Mouse (Mus musculus) spleen, embryonic (tissue): ENCODE results near the gene Dmwd.

Experiments
- CTCF ChIA-PET: fragments of 350-600 bp; sonication (Branson Sonifier 250); formaldehyde crosslinking; loops from one replicate; lab custom pipeline; 2022; lab: Charles Lee

Gene Dmwd

DNA sequence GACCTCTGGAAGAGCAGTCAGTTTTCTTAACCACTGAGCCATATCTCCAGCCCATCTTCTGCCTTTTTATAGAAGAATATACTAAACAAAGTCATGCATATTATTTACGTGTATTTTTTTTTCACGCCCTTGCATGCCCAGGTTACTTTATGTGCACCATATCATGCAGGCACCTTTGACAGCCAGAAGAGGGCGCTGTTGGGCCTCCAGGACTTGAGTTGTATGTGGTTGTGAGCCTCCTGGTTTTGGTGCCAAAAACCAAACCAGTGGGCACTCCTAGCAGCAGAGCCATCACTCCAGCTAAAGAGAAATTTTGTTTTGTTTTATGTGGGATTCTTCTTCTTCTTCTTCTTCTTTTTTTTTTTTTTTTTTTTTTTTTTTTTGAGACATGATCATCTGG is 6.5 kb upstream of the Dmwd start:
- CTCF ChIA-PET = interaction anchor here (0.6 to 2.9 kb wide), 3 partner anchors 16 to 86 kb away, joined by 8 to 23 read pairs (median 20); partner anchors contain the start of gene Dmpk

DNA sequence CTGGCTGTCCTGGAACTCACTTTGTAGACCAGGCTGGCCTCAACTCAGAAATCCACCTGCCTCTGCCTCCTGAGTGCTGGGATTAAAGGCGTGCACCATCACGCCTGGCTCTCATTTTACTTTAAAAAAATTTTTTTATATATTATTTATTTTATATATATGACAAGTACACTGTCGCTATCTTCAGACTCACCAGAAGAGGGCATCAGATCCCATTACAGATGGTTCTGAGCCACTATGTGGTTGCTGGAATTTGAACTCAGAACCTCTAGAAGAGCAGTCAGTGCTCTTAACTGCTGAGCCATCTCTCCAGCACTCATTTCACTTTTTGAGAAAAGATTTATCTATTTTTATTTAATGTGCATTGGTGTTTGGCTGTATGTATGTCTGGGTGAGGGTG is 5.0 kb upstream of the Dmwd start:
- CTCF ChIA-PET = interaction anchor here (0.7 to 2.9 kb wide), 4 partner anchors 14 to 310 kb away, joined by 3 to 23 read pairs (median 6); partner anchors contain the start of gene Dmpk

DNA sequence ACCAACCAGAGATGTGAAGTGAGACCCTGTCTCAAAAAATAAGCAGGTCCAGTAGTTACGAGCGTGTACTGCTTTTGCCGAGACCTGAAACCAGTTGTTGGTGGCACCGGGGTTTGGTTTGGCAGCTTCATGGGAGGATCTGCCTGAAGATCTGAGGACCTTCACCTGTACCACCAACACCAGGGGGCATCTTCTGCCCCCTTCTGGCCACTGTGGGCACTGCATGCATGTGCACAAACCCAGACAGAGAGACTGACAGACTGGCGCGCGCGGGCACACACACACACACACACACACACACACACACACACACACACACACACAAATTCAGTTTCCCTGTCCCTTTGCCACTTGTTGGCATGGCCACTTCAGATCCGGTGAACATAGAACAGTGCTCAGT is 2.5 kb upstream of the Dmwd start:
- CTCF ChIA-PET = interaction anchor here (0.6 to 1.8 kb wide), 2 partner anchors 13 to 20 kb away, joined by 3 to 6 read pairs; no protein-coding TSS in a partner anchor

DNA sequence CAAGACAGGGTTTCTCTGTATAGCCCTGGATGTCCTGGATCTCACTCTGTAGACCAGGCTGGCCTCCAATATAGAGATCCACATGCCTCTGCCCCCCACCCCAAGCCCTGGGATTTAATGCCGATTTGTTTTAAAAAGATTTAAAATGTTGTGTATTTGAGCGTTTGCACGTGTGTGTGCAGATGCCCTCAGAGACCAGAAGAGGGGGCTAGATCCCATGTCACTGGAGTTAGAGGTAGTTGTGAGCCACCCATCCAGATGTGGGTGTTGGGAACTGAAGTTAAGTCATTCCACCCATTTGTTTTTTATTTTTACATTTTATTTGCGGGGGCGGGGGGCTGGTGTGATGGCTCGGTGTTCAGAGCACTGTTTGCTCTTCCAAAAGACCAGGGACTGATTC is 1.5 kb upstream of the Dmwd start:
- CTCF ChIA-PET = no interaction called here

DNA sequence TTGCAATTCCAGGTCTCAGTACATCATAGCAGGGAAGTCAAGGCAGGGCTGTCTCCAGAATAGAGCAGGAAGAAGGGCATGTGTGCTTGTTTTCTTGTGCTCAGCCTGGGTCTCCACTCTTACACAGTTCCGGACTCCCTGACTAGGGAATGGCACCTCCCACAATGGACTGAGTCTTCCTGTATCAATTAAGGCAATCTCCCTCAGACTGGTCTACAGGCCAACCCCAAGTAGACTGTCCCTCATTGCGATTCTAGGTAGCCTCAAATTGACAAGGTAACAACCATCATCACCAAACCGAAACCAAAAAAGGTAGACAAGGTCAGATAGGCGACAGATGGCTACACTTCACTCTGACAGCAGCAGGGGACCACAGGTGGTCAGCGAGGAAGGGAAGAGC is 796 bp upstream of the Dmwd start:
- CTCF ChIA-PET = interaction anchor here (0.6 to 2.3 kb wide), 2 partner anchors 11 to 43 kb away, joined by 3 to 18 read pairs; partner anchors contain the start of gene Gm4969

DNA sequence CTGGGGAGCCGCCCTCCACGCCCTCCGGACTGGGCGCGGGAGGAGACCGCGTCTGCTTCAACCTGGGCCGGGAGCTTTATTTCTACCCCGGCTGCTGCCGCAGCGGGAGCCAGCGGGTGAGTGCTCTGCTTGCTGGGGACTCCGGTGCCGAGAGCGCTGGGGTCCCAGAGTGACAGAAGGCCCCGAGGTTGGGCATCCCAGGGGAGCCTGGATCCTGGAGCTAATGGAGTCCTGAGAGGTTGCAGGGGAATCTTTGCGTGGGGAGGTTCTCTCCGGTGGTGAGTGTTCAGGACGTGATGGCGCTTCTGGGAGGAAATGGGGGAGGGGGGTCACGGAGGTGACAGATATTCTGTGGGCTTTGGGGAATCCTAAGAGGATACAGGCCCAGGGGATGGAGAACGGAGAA is 562 bp downstream of the Dmwd start:
- CTCF ChIA-PET = interaction anchor here (1.4 to 2.3 kb wide), 3 partner anchors 9 to 17 kb away, joined by 3 to 18 read pairs (median 4); partner anchors contain the start of gene Six5

DNA sequence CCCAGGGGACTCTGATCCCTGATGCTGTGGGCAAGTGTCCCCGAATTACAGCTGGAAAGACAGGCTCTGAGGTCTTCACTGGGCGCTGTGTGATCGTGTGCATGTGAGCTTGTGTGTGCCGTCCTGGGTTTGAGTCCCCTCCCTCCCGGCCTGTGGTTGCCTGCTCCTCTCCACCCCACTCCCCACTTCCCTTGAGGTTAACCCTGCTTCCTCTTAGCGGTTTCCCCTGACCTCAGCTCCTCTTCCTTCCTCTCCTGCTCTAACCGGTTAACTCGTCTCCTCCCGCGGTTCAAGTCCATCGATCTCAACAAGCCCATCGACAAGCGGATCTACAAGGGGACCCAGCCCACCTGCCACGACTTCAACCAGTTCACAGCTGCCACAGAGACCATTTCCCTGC is 1.7 kb downstream of the Dmwd start:
- CTCF ChIA-PET = interaction anchor here (0.5 to 1.2 kb wide), 2 partner anchors 9 to 15 kb away, joined by 3 to 5 read pairs; no protein-coding TSS in a partner anchor

DNA sequence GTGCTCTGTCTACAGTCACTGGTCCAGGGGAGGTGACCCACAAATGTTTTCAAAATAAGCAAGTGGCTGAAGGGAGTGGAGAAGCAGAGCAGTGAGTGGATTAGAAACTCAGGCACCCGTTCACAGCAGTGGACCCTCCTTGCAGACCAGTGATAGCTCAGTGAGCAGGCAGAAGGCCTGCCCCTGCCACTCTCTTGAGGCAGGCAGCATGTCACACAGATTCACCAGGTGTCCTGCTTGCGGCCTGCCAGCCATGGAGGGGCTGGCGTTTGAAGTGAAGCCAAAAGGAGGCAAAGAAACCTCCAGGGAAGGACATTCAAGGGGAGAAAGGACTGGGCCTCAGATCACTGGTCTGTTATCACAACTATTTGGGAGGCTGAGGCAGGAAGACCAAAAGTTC is 2.7 kb downstream of the Dmwd start:
- CTCF ChIA-PET = no interaction called here

DNA sequence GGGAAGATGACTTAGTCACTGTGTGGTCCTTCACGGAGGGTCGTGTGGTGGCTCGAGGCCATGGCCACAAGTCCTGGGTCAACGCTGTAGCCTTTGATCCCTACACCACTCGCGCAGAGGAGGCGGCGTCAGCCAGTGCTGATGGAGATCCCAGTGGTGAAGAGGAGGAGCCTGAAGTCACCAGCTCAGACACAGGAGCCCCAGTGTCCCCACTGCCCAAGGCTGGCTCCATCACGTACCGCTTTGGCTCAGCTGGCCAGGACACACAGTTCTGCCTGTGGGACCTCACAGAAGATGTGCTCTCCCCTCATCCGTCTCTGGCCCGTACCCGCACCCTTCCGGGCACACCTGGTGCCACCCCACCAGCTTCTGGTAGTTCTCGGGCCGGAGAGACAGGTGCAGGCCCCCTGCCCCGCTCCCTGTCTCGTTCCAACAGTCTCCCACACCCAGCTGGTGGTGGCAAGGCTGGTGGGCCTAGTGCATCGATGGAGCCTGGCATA is 4.5 kb downstream of the Dmwd start:
- CTCF ChIA-PET = interaction anchor here (0.7 kb wide), 1 partner anchor 12 kb away, joined by 3 read pairs; no protein-coding TSS in a partner anchor

DNA sequence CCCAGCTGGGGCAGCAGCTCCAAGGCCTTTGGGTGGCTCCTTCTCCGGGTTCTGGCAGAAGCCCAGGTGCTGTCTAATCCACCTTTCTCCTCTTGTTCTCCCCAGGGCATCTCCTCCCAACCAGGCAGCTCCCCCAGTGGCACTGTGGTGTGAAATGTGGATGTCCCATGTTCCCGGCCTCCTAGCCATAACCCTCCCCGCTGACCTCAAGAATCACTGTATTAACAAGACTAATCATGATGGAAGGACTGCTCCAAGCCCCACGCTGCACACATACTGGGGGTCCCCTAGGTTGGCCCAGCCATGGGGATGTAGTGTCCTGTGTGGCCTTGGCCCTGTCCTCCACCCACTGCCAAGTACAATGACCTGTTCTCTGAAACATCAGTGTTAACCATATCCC is 6.1 kb downstream of the Dmwd start:
- CTCF ChIA-PET = no interaction called here

DNA sequence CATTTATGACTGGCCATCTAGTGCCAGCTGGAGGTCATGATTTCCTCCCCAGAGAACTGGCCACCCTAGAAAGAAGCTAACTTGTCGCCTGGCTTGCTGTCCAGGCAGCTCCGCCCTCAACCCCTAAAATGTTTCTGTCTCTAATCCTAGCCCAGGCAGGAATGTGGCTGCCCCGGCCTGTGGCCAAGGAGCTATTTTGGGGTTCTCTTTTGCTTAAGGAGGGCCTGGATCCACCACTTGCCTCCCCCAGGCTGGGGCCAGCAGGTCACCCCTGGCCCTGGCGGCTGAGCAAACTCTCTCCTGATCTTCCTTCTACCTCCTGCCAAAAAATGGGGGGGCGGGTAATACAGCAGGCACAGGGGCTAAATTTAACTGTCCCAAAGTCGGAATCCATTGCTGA is 7.1 kb downstream of the Dmwd start:
- CTCF ChIA-PET = interaction anchor here (0.6 to 0.9 kb wide), 3 partner anchors 17 to 95 kb away, joined by 3 to 6 read pairs (median 3); no protein-coding TSS in a partner anchor

DNA sequence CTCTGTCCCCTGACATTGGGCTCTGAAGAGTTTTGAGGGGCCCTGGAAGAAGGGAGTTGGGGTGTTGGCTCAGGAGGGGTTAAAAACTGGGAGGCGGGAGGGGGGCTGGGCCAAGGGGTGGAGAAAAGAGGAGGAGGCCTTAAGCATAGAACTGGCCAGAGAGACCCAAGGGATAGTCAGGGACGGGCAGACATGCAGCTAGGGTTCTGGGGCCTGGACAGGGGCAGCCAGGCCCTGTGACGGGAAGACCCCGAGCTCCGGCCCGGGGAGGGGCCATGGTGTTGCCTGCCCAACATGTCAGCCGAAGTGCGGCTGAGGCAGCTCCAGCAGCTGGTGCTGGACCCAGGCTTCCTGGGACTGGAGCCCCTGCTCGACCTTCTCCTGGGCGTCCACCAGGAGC is 7.7 kb downstream of the Dmwd start, which contains the start of gene Dmpk:
TSS of gene Dmpk (plus strand) at position 149 of the 400 bp plus-strand sequence.
- CTCF ChIA-PET = interaction anchor here (0.9 to 3.2 kb wide), 2 partner anchors 13 to 95 kb away, joined by 3 to 23 read pairs; no protein-coding TSS in a partner anchor

DNA sequence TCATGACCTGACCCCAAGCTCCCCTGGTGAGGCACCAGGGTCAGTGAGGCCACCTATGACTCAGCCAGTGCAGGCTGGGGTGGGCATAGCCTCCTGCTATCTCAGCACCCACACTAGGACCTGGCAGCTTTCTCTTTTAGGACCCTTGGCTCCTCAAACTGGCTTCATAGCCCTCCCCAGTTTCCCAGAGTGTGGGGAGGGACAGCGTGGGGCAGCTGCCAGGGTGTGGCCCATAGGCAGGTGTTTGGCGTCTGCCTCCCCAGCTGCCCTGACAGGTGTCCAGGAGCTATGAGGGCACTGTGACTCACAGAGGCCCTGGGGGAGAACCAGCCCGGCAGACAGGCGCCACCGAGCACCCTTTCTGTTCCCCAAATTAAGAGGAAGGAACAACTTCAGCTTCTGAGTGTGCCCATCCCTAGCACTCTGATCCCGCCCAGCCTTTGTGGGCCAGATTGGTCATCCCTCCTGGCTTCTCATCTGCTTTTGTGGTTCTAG is 8.3 kb downstream of the Dmwd start:
- CTCF ChIA-PET = interaction anchor here (1.4 to 3.2 kb wide), 3 partner anchors 8 to 14 kb away, joined by 3 to 23 read pairs (median 18); partner anchors contain the start of genes Dmwd and Six5

DNA sequence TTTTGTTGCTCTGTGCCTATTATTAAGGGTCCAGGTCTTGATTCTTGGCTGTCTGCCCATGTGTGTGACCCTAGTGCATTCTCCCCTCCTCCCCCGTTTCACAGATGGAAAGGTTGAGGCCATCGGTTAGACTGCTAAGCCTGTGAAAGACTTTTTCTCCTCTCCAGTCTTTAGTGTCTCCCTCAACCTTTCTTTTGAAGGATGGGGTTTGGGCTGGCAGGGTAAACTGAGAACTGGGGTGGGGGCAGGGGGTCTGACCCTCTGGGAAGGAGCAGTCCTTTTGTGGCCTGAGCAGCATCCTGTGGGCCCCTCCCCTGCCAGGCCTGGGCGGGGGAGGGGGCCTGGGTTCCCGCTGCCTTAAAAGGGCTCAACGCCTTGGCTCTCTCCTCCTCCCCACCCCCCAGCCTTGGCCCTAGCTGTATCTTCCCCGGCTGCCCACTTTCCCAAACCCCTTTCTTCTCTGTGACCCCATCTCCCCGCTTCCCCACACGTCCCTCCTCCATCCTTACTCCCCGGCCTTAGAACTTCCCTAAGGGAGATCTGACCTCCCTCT is 9.0 kb downstream of the Dmwd start:
- CTCF ChIA-PET = interaction anchor here (1.4 to 3.2 kb wide), 3 partner anchors 9 to 14 kb away, joined by 3 to 23 read pairs (median 18); partner anchors contain the start of genes Dmwd and Six5

DNA sequence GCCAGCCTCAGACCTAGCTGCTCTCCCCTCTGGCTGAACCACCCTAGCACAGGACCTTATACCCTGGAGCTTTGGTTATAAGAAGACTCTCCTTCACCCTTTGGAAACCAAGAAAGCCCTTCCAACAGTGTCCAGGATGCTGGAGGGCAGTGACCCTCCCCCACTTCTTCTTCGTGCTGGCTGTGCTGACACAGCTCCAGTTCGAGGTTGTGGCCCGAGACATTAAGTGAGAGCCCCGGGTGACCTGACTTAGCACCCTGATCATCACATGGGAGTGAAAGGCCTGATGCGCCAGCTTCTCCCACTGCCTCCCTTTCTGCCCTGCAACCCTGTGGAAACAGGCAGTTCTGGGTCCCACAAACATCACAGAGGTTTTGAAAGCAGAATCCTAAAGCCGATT is 9.5 kb downstream of the Dmwd start:
- CTCF ChIA-PET = interaction anchor here (1.4 to 3.2 kb wide), 4 partner anchors 9 to 15 kb away, joined by 3 to 23 read pairs (median 12); partner anchors contain the start of genes Dmwd and Six5

DNA sequence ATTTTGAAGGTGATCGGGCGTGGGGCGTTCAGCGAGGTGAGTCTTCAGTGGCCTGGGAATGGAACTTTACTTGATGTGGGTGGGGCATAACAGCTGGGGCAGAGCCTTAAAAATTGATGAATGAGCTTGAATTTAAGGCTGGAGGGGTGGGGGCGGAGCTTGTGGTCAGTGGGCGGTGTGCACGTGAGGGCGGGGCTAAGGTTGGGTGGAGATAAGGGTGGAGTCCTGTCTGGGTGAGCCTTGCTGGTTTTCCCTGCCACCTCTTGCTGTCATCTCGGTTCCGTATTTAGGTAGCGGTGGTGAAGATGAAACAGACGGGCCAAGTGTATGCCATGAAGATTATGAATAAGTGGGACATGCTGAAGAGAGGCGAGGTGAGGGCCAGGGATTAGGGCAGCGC is 10.0 kb downstream of the Dmwd start:
- CTCF ChIA-PET = interaction anchor here (0.6 to 3.2 kb wide), 4 partner anchors 10 to 50 kb away, joined by 6 to 23 read pairs (median 13); partner anchors contain the start of gene Dmwd

DNA sequence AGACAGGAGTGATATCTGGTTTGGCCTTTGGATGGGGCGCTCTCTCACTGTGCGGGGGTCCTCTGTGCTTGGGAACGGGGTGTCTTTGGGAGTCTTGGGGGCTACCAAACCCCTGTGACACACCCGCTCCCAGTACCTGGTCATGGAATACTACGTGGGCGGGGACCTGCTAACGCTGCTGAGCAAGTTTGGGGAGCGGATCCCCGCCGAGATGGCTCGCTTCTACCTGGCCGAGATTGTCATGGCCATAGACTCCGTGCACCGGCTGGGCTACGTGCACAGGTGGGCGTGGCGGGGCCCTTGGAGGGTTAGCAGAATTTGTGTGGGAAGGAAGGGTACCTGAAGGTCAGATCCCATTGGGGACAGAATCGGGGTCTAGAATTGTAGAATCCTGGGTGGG is 10.7 kb downstream of the Dmwd start:
- CTCF ChIA-PET = interaction anchor here (0.6 to 3.2 kb wide), 4 partner anchors 11 to 49 kb away, joined by 6 to 23 read pairs (median 13); partner anchors contain the start of gene Dmwd

DNA sequence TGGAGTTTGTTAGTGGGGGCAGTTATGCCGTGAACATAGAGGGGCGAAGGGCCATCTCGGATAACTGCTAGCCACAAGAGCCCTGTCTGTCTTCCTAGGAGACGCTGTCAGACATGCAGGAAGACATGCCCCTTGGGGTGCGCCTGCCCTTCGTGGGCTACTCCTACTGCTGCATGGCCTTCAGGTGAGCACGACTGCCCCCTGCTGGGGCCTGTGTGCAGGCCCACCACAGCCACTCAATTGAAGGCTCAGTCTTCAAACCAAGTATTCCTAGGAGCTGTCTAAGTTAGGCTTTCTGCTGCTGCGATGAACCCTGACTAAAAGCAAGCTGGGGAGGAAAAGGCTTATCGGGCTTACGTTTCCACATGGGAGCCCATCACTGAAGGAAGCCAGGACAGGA is 12.8 kb downstream of the Dmwd start:
- CTCF ChIA-PET = interaction anchor here (0.5 to 1.5 kb wide), 6 partner anchors 9 to 31 kb away, joined by 3 to 5 read pairs (median 3); partner anchors contain the start of gene Fbxo46

DNA sequence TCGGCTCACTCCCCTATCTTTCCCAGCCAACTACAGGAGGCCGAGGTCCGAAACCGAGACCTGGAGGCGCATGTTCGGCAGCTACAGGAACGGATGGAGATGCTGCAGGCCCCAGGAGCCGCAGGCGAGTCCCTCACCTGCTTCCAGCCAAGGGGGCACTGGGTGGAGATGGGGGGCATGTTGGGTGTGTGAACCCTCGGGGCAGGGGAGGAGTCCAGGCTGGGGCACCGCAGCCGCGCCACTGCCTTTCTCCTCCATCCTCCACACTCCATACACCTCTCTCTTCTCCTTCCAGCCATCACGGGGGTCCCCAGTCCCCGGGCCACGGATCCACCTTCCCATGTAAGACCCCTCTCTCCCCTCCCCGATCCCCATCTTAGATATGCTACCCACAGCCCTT is 15.9 kb downstream of the Dmwd start:
- CTCF ChIA-PET = interaction anchor here (0.7 to 1.4 kb wide), 4 partner anchors 14 to 27 kb away, joined by 3 to 8 read pairs (median 4); no protein-coding TSS in a partner anchor

DNA sequence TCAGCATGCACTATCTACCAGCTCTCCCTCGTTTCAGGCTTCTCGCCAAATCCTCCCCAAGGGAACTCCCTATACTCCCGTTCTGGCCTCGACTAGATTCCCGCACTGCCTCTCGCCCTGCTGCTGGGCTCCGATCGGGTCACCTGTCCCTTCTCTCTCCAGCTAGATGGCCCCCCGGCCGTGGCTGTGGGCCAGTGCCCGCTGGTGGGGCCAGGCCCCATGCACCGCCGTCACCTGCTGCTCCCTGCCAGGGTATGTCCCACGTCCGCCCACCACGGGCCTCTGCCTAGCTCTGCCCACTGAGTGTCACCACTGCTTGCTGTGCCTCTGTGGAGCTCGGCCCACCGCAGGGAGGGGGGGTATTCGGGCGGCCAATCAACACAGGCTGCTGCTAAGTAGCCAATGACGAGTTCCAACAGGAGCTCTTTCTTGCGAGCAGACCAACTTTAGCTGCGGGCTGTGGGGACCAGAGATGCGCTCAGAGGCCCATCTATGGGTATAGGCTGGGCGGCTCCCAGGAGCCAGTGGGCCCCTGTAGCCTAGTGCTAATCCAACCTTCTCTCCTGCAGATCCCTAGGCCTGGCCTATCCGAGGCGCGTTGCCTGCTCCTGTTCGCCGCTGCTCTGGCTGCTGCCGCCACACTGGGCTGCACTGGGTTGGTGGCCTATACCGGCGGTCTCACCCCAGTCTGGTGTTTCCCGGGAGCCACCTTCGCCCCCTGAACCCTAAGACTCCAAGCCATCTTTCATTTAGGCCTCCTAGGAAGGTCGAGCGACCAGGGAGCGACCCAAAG is 16.6 kb downstream of the Dmwd start:
- CTCF ChIA-PET = interaction anchor here (0.6 to 1.4 kb wide), 6 partner anchors 15 to 247 kb away, joined by 3 to 8 read pairs (median 4); no protein-coding TSS in a partner anchor

DNA sequence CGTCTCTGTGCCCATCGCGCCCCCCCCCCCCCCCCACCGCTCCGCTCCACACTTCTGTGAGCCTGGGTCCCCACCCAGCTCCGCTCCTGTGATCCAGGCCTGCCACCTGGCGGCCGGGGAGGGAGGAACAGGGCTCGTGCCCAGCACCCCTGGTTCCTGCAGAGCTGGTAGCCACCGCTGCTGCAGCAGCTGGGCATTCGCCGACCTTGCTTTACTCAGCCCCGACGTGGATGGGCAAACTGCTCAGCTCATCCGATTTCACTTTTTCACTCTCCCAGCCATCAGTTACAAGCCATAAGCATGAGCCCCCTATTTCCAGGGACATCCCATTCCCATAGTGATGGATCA is 17.1 kb downstream of the Dmwd start:
- CTCF ChIA-PET = interaction anchor here (0.6 to 1.4 kb wide), 5 partner anchors 15 to 246 kb away, joined by 3 to 8 read pairs (median 5); no protein-coding TSS in a partner anchor
